Mouse (Mus musculus): ENCODE measurements around the gene Il2rg.

- TF ChIP-seq CTCF (IDR thresholded peaks at IDR 0.05; ENCODE audit: low read depth, low read length), result no peak
- no peak for TF ChIP-seq POLR2A (IDR thresholded peaks at IDR 0.05; ENCODE audit: insufficient read depth, low read length)
- no peak for TF ChIP-seq EP300 (IDR thresholded peaks at IDR 0.05; ENCODE audit: insufficient read depth, low read depth, low read length)
Observed at GRCm38 (mm10) chrX:101300427-101301030, 32.5 kb upstream of the Il2rg start.
